ENCODE assay signal across 21 mouse cellular contexts in genomic region chr2:174563917-174564316, GRCm38 (mm10).
DNase-seq lines count a peak whose midpoint lies in the region; ATAC-seq and TF ChIP-seq lines count a peak whose summit lies in the region.
"Had no signal": no experiment of that assay in that cellular context is flagged by ENCODE, and none has a peak within 500 bp of the region (broad histone marks: within the 10 kb centered on the region; RNA-seq: fewer than 3 reads in every experiment).

No protein-coding gene starts in this region.

- H3K36me3 ChIP-seq in spleen, adult 2 months (ENCODE audit: control insufficient read depth, insufficient read depth, low read length), result no peaks in the 10 kb centered on the region
- no peaks in the 10 kb centered on the region for H3K36me3 ChIP-seq in hindbrain, embryonic 12.5 days
- H3K36me3 ChIP-seq: embryonic facial prominence, embryonic 12.5 days; forebrain, embryonic 15.5 days; G1E; heart, embryonic 10.5 days; hindbrain, embryonic 10.5 days; hindbrain, embryonic 15.5 days had no signal

- H3K4me2 ChIP-seq in hindbrain, embryonic 12.5 days (replicated peaks), result no peak overlapping the region
- H3K4me2 ChIP-seq: embryonic facial prominence, embryonic 12.5 days; forebrain, embryonic 15.5 days; hindbrain, embryonic 15.5 days had no signal

- 21% methylated on average over 3 of the region's 3 CpGs for WGBS in spleen, adult 2 months
- WGBS in hindbrain, embryonic 12.5 days, result 89% methylated on average over 3 of the region's 3 CpGs

- H3K27ac ChIP-seq in spleen, adult 2 months (ENCODE audit: insufficient read depth, low read length), result peak overlapping the region; percentile 9
- no peak overlapping the region for H3K27ac ChIP-seq in hindbrain, embryonic 12.5 days
- H3K27ac ChIP-seq: embryonic facial prominence, embryonic 12.5 days; forebrain, embryonic 15.5 days; heart, embryonic 10.5 days; hindbrain, embryonic 10.5 days; hindbrain, embryonic 15.5 days had no signal

- intact Hi-C loops in heart, postnatal 36 days (cut with DNase I), result loop anchor here (5.0 kb wide), 1 partner anchor 98 kb away; no protein-coding TSS in a partner anchor

- no peak for TF ChIP-seq CTCF in spleen, adult 2 months (IDR thresholded peaks at IDR 0.05; ENCODE audit: extremely low read depth, insufficient read depth, insufficient read length, insufficient replicate concordance)

- H3K9me3 ChIP-seq in hindbrain, embryonic 12.5 days (replicated peaks), result no peaks in the 10 kb centered on the region
- H3K9me3 ChIP-seq: embryonic facial prominence, embryonic 12.5 days; forebrain, embryonic 15.5 days; heart, embryonic 10.5 days; hindbrain, embryonic 10.5 days; hindbrain, embryonic 15.5 days had no signal

- no peaks in the 10 kb centered on the region for H3K27me3 ChIP-seq in spleen, adult 2 months (ENCODE audit: control insufficient read depth, insufficient read depth, low read length)
- H3K27me3 ChIP-seq in hindbrain, embryonic 12.5 days, result no peaks in the 10 kb centered on the region
- H3K27me3 ChIP-seq: embryonic facial prominence, embryonic 12.5 days; forebrain, embryonic 15.5 days; hindbrain, embryonic 15.5 days; Patski had no signal

- H3K9ac ChIP-seq in hindbrain, embryonic 12.5 days, result no peak overlapping the region
- H3K9ac ChIP-seq: embryonic facial prominence, embryonic 12.5 days; forebrain, embryonic 15.5 days; hindbrain, embryonic 15.5 days had no signal

- H3K4me3 ChIP-seq in spleen, adult 2 months (ENCODE audit: extremely low read depth, insufficient read depth, insufficient read length), result no peak overlapping the region
- no peak overlapping the region for H3K4me3 ChIP-seq in hindbrain, embryonic 12.5 days
- H3K4me3 ChIP-seq: embryonic facial prominence, embryonic 12.5 days; forebrain, embryonic 15.5 days; heart, embryonic 10.5 days; hindbrain, embryonic 10.5 days; hindbrain, embryonic 15.5 days had no signal

- peak in 1 of 2 experiments; percentile 27 for DNase-seq in spleen, adult 2 months (ENCODE audit: low read depth in 1 of 2, low spot score in 2 of 2)
- DNase-seq in spleen, adult 12 weeks (ENCODE audit: low spot score), result no peak
- no peak for DNase-seq in retina, postnatal 1 day
- no peak for DNase-seq in heart, postnatal 36 days
- DNase-seq: adrenal gland, adult 2 months; adrenal gland, postnatal 25 days; cerebellum, adult 8-10 months; cerebellum, postnatal 14 days; gastrocnemius, postnatal 36 days; heart, postnatal 10 days had no signal

- ATAC-seq in common myeloid progenitor, adult 5-6 weeks (replicated peaks; ENCODE audit: low read depth, poor library complexity, severe bottlenecking), result peak; percentile 86
- ATAC-seq in megakaryocyte progenitor cell, adult 5-6 weeks (replicated peaks; ENCODE audit: poor library complexity), result peak; percentile 90
- ATAC-seq in hindbrain, embryonic 12.5 days (ENCODE audit: low FRiP score), result no peak
- ATAC-seq: activated CD4-positive, CD25-positive, alpha-beta regulatory T cell, adult 4 months; Patski had no signal

- no peak for TF ChIP-seq POLR2A in spleen, adult 2 months (IDR thresholded peaks at IDR 0.05; ENCODE audit: low read depth, low read length)

- peaks cover 23% of the 10 kb centered on the region; the same call in 1 of the 2 replicates for H3K4me1 ChIP-seq in spleen, adult 2 months (ENCODE audit: control insufficient read depth, insufficient read depth, insufficient read length)
- H3K4me1 ChIP-seq in hindbrain, embryonic 12.5 days, result peaks cover 15% of the 10 kb centered on the region; the same call in 1 of the 2 replicates
